Mouse (Mus musculus): ENCODE measurements around the gene Gabrg1. TPM values are rescaled to one million over a fixed set of nuclear protein-coding genes. Genes with fewer than 3 reads are reported as not detected.

The Gabrg1 gene
- total and polyA plus RNA-seq, 2 experiments from 2014 or later = not detected

DNA sequence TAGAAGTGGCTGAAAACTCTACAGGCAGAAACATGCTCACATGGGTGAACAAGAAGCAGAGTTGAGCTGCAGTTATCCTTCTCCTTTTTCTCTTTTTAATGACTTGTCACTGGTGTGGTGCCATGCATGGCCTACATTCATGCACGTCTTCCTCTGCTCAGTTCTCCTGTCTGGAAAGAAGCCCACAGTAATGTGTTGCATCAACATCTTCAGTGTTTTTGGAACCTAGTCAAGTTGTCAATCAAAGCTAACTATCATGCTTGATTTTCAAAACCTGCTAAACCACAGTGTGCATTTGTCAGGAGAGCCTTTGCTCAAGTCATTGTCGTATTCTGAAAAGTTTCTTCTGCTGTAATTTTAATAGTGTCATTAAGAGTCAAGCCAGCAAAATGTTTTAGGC, 106.3 kb downstream of the Gabrg1 start:
- ATAC-seq (ENCODE audit: insufficient read depth, low read depth) = no peak
- WGBS = 71% methylated on average over 2 of the region's 2 CpGs
- H3K4me2 ChIP-seq (ENCODE audit: low read depth, low read length) = no peak overlapping the region

DNA sequence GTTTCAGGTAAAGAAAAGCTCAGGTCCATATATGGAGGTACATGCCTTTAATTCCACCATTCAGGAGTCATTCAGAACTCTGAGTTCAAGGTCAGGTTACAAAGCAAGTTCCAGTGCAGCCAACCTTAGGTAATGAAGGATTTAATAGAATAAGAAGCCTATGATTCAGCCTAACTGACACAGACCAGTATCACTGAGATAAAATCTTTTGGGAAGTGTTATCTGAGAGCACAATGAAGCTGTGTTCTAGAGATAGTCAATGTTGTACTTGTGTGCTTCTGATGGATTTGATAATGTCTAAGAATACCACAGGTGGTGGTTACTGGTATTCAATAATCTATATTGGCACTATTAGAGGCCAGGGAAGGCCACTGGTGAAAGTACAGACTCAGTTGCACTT, 138.1 kb downstream of the Gabrg1 start:
- no peak for ATAC-seq (ENCODE audit: insufficient read depth, low read depth)
- no peak overlapping the region for H3K4me2 ChIP-seq (ENCODE audit: low read depth, low read length)
- DNase-seq (ENCODE audit: low spot score) = no peak

More for the DNA sequence above, 106.3 kb downstream of the Gabrg1 start:
- no peaks in the 10 kb centered on the region for H3K9me3 ChIP-seq (replicated peaks; ENCODE audit: control insufficient read depth, low read length)
- H3K9ac ChIP-seq (replicated peaks; ENCODE audit: low read depth, low read length) = no peak overlapping the region
- no peak for TF ChIP-seq CTCF (IDR thresholded peaks at IDR 0.05; ENCODE audit: low read depth)
- H3K4me3 ChIP-seq (ENCODE audit: low read depth, low read length) = no peak overlapping the region
- H3K27ac ChIP-seq (ENCODE audit: low read depth) = no peak overlapping the region
- DNase-seq (ENCODE audit: low spot score) = no peak
- no peaks in the 10 kb centered on the region for H3K4me1 ChIP-seq (ENCODE audit: control insufficient read depth, insufficient read depth)
- H3K36me3 ChIP-seq (replicated peaks; ENCODE audit: control insufficient read depth, insufficient read depth, low read length) = no peaks in the 10 kb centered on the region
- H3K27me3 ChIP-seq (ENCODE audit: control insufficient read depth, insufficient read depth, low read length) = no peaks in the 10 kb centered on the region

More for the DNA sequence above, 138.1 kb downstream of the Gabrg1 start:
- Histone ChIP-seq H3K27ac (ENCODE audit: low read depth) (no peak overlapping the region), H3K9me3 (replicated peaks; ENCODE audit: control insufficient read depth, low read length) (no peaks in the 10 kb centered on the region), H3K36me3 (replicated peaks; ENCODE audit: control insufficient read depth, insufficient read depth, low read length) (no peaks in the 10 kb centered on the region), H3K4me1 (ENCODE audit: control insufficient read depth, insufficient read depth) (no peaks in the 10 kb centered on the region), H3K27me3 (ENCODE audit: control insufficient read depth, insufficient read depth, low read length) (no peaks in the 10 kb centered on the region), H3K9ac (replicated peaks; ENCODE audit: low read depth, low read length) (no peak overlapping the region), H3K4me3 (ENCODE audit: low read depth, low read length) (no peak overlapping the region)
- TF ChIP-seq CTCF (IDR thresholded peaks at IDR 0.05; ENCODE audit: low read depth) (no peak), EP300 (IDR thresholded peaks at IDR 0.05; ENCODE audit: low read depth) (no peak)

All from heart, postnatal 0 days (tissue).